Mouse (Mus musculus): ENCODE measurements around the gene 4931400O07Rik.

4931400O07Rik gene

DNA sequence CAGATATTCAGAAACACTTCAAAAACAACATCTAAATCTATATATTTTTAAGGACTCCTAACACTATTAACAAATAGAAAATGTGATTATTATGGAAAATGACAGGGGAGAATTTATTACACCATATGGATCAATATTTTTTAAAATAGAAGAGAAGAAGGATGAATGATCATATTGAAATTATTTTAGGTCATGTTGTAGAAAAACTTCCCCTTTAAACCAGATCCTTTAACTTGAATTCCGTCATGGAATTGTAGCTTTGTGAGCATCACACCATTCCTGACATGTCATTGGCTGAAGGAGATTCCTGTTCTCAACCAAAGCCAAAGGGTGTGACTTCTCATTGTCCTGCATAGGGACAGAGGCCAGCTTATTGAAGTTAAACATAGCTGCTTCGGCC is at the start of gene 4931400O07Rik:
TSS of gene 4931400O07Rik (plus strand) at position 301 of the 400 bp plus-strand sequence.
- CTCF ChIA-PET: no interaction called here
